ENCODE assay signal across 8 mouse cellular contexts in the genomic region with DNA sequence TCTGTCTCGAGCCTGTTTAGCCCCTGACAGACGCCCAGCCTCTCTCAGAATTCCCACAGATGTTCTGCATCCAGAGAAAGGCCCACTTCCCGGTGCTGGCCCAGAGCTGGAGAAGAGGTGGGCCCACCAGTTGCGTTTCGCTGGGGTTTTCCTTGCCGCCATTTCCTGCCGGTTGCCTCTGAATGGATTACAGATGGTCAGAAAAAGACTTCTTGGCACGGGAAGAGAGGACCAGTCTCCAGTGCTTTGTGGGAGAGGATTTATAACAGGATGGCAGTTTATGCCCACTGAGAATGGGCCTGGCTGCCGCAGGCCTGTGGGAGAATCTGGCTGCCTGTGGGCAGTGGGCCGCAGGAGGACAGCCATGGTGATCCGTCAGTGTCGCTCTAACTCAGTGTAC. TPM values are rescaled to one million over a fixed set of nuclear protein-coding genes. Genes with fewer than 3 reads are reported as not detected.
A peak's percentile ranks its signal among the peaks of the same experiment; 100 is the strongest.
DNase-seq lines count a peak whose midpoint lies in the region; ATAC-seq and TF ChIP-seq lines count a peak whose summit lies in the region.

No protein-coding gene starts in this region.

- H3K27ac ChIP-seq in forebrain, embryonic 14.5 days (ENCODE audit: low read depth, low read length), result peak overlapping the region; percentile 22; the same call in 1 of the 2 replicates
- H3K27ac ChIP-seq in limb, embryonic 12.5 days, result peak overlapping the region; percentile 89

- no peaks in the 10 kb centered on the region for H3K36me3 ChIP-seq in E14TG2a.4 (ENCODE audit: insufficient read depth, low read length)
- 0 out of 2 replicates have a peak, but pooled peaks cover 4% of the 10 kb centered on the region for H3K36me3 ChIP-seq in forebrain, embryonic 14.5 days (ENCODE audit: control insufficient read depth, insufficient read depth, low read length)
- H3K36me3 ChIP-seq in limb, embryonic 12.5 days, result peaks cover 10% of the 10 kb centered on the region; the same call in 1 of the 2 replicates

- peak; percentile 52 for DNase-seq in embryo, embryonic 11 days
- no peak for DNase-seq in embryo, embryonic 10 days (ENCODE audit: low spot score)
- peak; percentile 68 for DNase-seq in forebrain, embryonic 14.5 days (ENCODE audit: low spot score)
- no peak for DNase-seq in ovary, postnatal 10 days (ENCODE audit: low spot score)
- no peak for DNase-seq in spleen, postnatal 4 days (ENCODE audit: low spot score in 2 of 2)
- DNase-seq in ovary, adult 18-20 months (ENCODE audit: low spot score), result no peak

- no peaks in the 10 kb centered on the region for H3K27me3 ChIP-seq in E14TG2a.4 (ENCODE audit: insufficient read depth, low read length)
- H3K27me3 ChIP-seq in forebrain, embryonic 14.5 days (replicated peaks; ENCODE audit: control insufficient read depth, insufficient read depth, low read length), result no peaks in the 10 kb centered on the region
- no peaks in the 10 kb centered on the region for H3K27me3 ChIP-seq in limb, embryonic 12.5 days

- ATAC-seq in forebrain, embryonic 14.5 days, result peak; percentile 64
- no peak for ATAC-seq in limb, embryonic 12.5 days (ENCODE audit: insufficient number of reproducible peaks, insufficient read depth, low FRiP score, low TSS enrichment, low read depth)

- H3K4me2 ChIP-seq in forebrain, embryonic 14.5 days (ENCODE audit: low read length), result no peak overlapping the region
- peak overlapping the region; percentile 22; the same call in 1 of the 2 replicates for H3K4me2 ChIP-seq in limb, embryonic 12.5 days

- 37% methylated on average over 12 of the region's 12 CpGs for WGBS in forebrain, embryonic 14.5 days
- 23% methylated on average over 12 of the region's 12 CpGs for WGBS in limb, embryonic 12.5 days

- no peak overlapping the region for H3K9ac ChIP-seq in forebrain, embryonic 14.5 days (ENCODE audit: low read length)
- no peak overlapping the region for H3K9ac ChIP-seq in limb, embryonic 12.5 days (replicated peaks)

- H3K4me1 ChIP-seq in E14TG2a.4 (replicated peaks; ENCODE audit: low read depth, low read length), result peaks cover 46% of the 10 kb centered on the region
- peaks cover 4% of the 10 kb centered on the region; the same call in 1 of the 2 replicates for H3K4me1 ChIP-seq in forebrain, embryonic 14.5 days (ENCODE audit: control insufficient read depth, insufficient read depth, low read length)
- peaks cover 22% of the 10 kb centered on the region for H3K4me1 ChIP-seq in limb, embryonic 12.5 days (replicated peaks)

- peak overlapping the region; percentile 60 for H3K4me3 ChIP-seq in E14TG2a.4 (replicated peaks; ENCODE audit: low read length)
- H3K4me3 ChIP-seq in forebrain, embryonic 14.5 days (ENCODE audit: low read depth, low read length), result no peak overlapping the region
- no peak overlapping the region for H3K4me3 ChIP-seq in limb, embryonic 12.5 days (replicated peaks)

- no peak for TF ChIP-seq CTCF in E14TG2a.4 (conservative IDR thresholded peaks at IDR 0.05; ENCODE audit: low read length)

- H3K9me3 ChIP-seq in E14TG2a.4 (ENCODE audit: low read length), result no peaks in the 10 kb centered on the region
- no peaks in the 10 kb centered on the region for H3K9me3 ChIP-seq in forebrain, embryonic 14.5 days (replicated peaks; ENCODE audit: control insufficient read depth, low read length)
- H3K9me3 ChIP-seq in limb, embryonic 12.5 days, result no peaks in the 10 kb centered on the region

RNA-seq across cellular contexts. Expression of gene Atxn7l1, which starts 15.0 kb away (rescaled TPM):
- 18.1 and 20.0 TPM in 2 replicates for polyA plus RNA-seq in forebrain, embryonic 14.5 days (2014; fragmentation: Nextera tagmentation; extraction: Ambion mirVana)
- 11.2 and 13.8 TPM in 2 replicates for polyA plus RNA-seq in limb, embryonic 12.5 days (2016; fragmentation: Nextera tagmentation; extraction: Ambion mirVana)

Comparison
In these comparisons a context has a peak if more than half of its experiments do, and no peak if none do; other contexts are left out.
1. DNase-seq: peak in embryo, embryonic 11 days (single experiment) and forebrain, embryonic 14.5 days (single experiment); none in embryo, embryonic 10 days (single experiment), ovary, postnatal 10 days (single experiment), spleen, postnatal 4 days (0 of 2) and ovary, adult 18-20 months (single experiment).